Mouse (Mus musculus): ENCODE data around the gene Kcnk2.

Gene Kcnk2

GRCm38 (mm10) chr1:189164241-189164640 is 237.8 kb downstream of the Kcnk2 start:
- TF ChIP-seq POU5F1 (IDR thresholded peaks at IDR 0.05; ENCODE audit: borderline replicate concordance, low read length) (no peak), CTCF (conservative IDR thresholded peaks at IDR 0.05; ENCODE audit: low read length) (no peak), NANOG (IDR thresholded peaks at IDR 0.05; ENCODE audit: borderline replicate concordance, low read length) (no peak)
- Histone ChIP-seq H3K9me3 (ENCODE audit: low read length) (0 out of 2 replicates have a peak, but pooled peaks cover 4% of the 10 kb centered on the region), H3K4me1 (replicated peaks; ENCODE audit: low read depth, low read length) (no peaks in the 10 kb centered on the region), H3K27me3 (ENCODE audit: insufficient read depth, low read length) (no peaks in the 10 kb centered on the region), H3K36me3 (ENCODE audit: insufficient read depth, low read length) (no peaks in the 10 kb centered on the region), H3K4me3 (replicated peaks; ENCODE audit: low read length) (no peak overlapping the region)

Data from E14TG2a.4 (cell line).